Mouse (Mus musculus): ENCODE measurements around the gene Nit1. TPM values are rescaled to one million over a fixed set of nuclear protein-coding genes. Genes with fewer than 3 reads are reported as not detected.

Nit1 gene
- polyA plus RNA-seq, 1 experiment: not detected

GRCm38 (mm10) chr1:171288328-171288727 lies 57.1 kb downstream of the Nit1 start:
- 68% methylated on average over 4 of the region's 4 CpGs for WGBS
- Histone ChIP-seq H3K27ac (ENCODE audit: insufficient read depth, low read depth, low read length) (no peak overlapping the region), H3K4me3 (ENCODE audit: insufficient read depth, low read depth, low read length) (no peak overlapping the region), H3K4me1 (ENCODE audit: control insufficient read depth, insufficient read depth, low read length) (peaks cover 16% of the 10 kb centered on the region)
- no peak for TF ChIP-seq POLR2A (IDR thresholded peaks at IDR 0.05; ENCODE audit: insufficient read depth, low read depth, low read length)
- no peak for TF ChIP-seq CTCF (IDR thresholded peaks at IDR 0.05; ENCODE audit: insufficient read depth, low read depth, low read length)

Other genes with a start within 250 kb of the Nit1 start
- gene Cfap126, start 231.7 kb downstream of the Nit1 start, polyA plus RNA-seq (2012; ENCODE audit: insufficient read depth, insufficient read length, low replicate concordance, missing spikeins): not detected in 2 replicates
- not detected in 2 replicates for gene Sdhc, start 195.0 kb downstream of the Nit1 start, polyA plus RNA-seq (2012; ENCODE audit: insufficient read depth, insufficient read length, low replicate concordance, missing spikeins)
- not detected in 2 replicates for gene Mpz, start 194.9 kb downstream of the Nit1 start, polyA plus RNA-seq (2012; ENCODE audit: insufficient read depth, insufficient read length, low replicate concordance, missing spikeins)
- 326 and 491 TPM in 2 replicates for gene Pcp4l1, start 149.4 kb downstream of the Nit1 start, polyA plus RNA-seq (2012; ENCODE audit: insufficient read depth, insufficient read length, low replicate concordance, missing spikeins)
- gene Nr1i3, start 131.7 kb downstream of the Nit1 start, polyA plus RNA-seq (2012; ENCODE audit: insufficient read depth, insufficient read length, low replicate concordance, missing spikeins): not detected in 2 replicates
- not detected in 2 replicates for gene Tomm40l, start 123.1 kb downstream of the Nit1 start, polyA plus RNA-seq (2012; ENCODE audit: insufficient read depth, insufficient read length, low replicate concordance, missing spikeins)
- not detected in 2 replicates for gene Apoa2, start 120.6 kb downstream of the Nit1 start, polyA plus RNA-seq (2012; ENCODE audit: insufficient read depth, insufficient read length, low replicate concordance, missing spikeins)
- gene Fcer1g, start 111.3 kb downstream of the Nit1 start, polyA plus RNA-seq (2012; ENCODE audit: insufficient read depth, insufficient read length, low replicate concordance, missing spikeins): not detected in 2 replicates
- gene Adamts4, start 95.2 kb downstream of the Nit1 start, polyA plus RNA-seq (2012; ENCODE audit: insufficient read depth, insufficient read length, low replicate concordance, missing spikeins): not detected in 2 replicates
- gene Ndufs2, start 94.3 kb downstream of the Nit1 start, polyA plus RNA-seq (2012; ENCODE audit: insufficient read depth, insufficient read length, low replicate concordance, missing spikeins): 704 TPM in 1 of 2 replicates, not detected in the other
- gene B4galt3, start 75.3 kb downstream of the Nit1 start, polyA plus RNA-seq (2012; ENCODE audit: insufficient read depth, insufficient read length, low replicate concordance, missing spikeins): not detected in 2 replicates
- gene Ppox, start 64.5 kb downstream of the Nit1 start, polyA plus RNA-seq (2012; ENCODE audit: insufficient read depth, insufficient read length, low replicate concordance, missing spikeins): not detected in 2 replicates
- gene Usp21, start 57.7 kb downstream of the Nit1 start, polyA plus RNA-seq (2012; ENCODE audit: insufficient read depth, insufficient read length, low replicate concordance, missing spikeins): not detected in 2 replicates
- not detected in 2 replicates for gene Ufc1, start 50.6 kb downstream of the Nit1 start, polyA plus RNA-seq (2012; ENCODE audit: insufficient read depth, insufficient read length, low replicate concordance, missing spikeins)
- not detected in 2 replicates for gene Dedd, start 16.5 kb downstream of the Nit1 start, polyA plus RNA-seq (2012; ENCODE audit: insufficient read depth, insufficient read length, low replicate concordance, missing spikeins)
- not detected in 2 replicates for gene Pfdn2, start within 50 bp of the Nit1 start, polyA plus RNA-seq (2012; ENCODE audit: insufficient read depth, insufficient read length, low replicate concordance, missing spikeins)
- gene Klhdc9, start 15.2 kb upstream of the Nit1 start, polyA plus RNA-seq (2012; ENCODE audit: insufficient read depth, insufficient read length, low replicate concordance, missing spikeins): not detected in 2 replicates
- not detected in 2 replicates for gene Nectin4, start 24.5 kb upstream of the Nit1 start, polyA plus RNA-seq (2012; ENCODE audit: insufficient read depth, insufficient read length, low replicate concordance, missing spikeins)
- gene Arhgap30, start 43.3 kb upstream of the Nit1 start, polyA plus RNA-seq (2012; ENCODE audit: insufficient read depth, insufficient read length, low replicate concordance, missing spikeins): 90.1 and 98.6 TPM in 2 replicates
- gene Usf1, start 65.7 kb upstream of the Nit1 start, polyA plus RNA-seq (2012; ENCODE audit: insufficient read depth, insufficient read length, low replicate concordance, missing spikeins): not detected in 2 replicates
- gene Tstd1, start 73.2 kb upstream of the Nit1 start, polyA plus RNA-seq (2012; ENCODE audit: insufficient read depth, insufficient read length, low replicate concordance, missing spikeins): not detected in 2 replicates
- gene F11r, start 91.9 kb upstream of the Nit1 start, polyA plus RNA-seq (2012; ENCODE audit: insufficient read depth, insufficient read length, low replicate concordance, missing spikeins): not detected in 2 replicates
- not detected in 2 replicates for gene Alyref2, start 157.8 kb upstream of the Nit1 start, polyA plus RNA-seq (2012; ENCODE audit: insufficient read depth, insufficient read length, low replicate concordance, missing spikeins)
- gene Itln1, start 189.6 kb upstream of the Nit1 start, polyA plus RNA-seq (2012; ENCODE audit: insufficient read depth, insufficient read length, low replicate concordance, missing spikeins): not detected in 2 replicates
- gene Cd244a, start 213.5 kb upstream of the Nit1 start, polyA plus RNA-seq (2012; ENCODE audit: insufficient read depth, insufficient read length, low replicate concordance, missing spikeins): not detected in 2 replicates

Measured in olfactory bulb, adult 2 months (tissue).